Mouse (Mus musculus) adrenal gland, adult 18-20 months (tissue): Measurements from ENCODE around the gene Gabrd. TPM values are rescaled to one million over a fixed set of nuclear protein-coding genes. Genes with fewer than 3 reads are reported as not detected.

Source experiments
- DNase-seq, 2 experiments: peaks; one replicate each; pipeline ENCODE4 v3.0.0; 2021 to 2022; ENCODE audit warnings: low spot score in 2 of 2
- total RNA-seq, 2 experiments: library from RNA; stranded (reverse); gene quantifications; 1 replicate in 1 of 2; 2 replicates in 1 of 2; pipeline ENCODE4 v1.2.3; 2021

Gene Gabrd
- total RNA-seq, 2 experiments from 2014 or later = 0.16 TPM; not detected in 1

DNA sequence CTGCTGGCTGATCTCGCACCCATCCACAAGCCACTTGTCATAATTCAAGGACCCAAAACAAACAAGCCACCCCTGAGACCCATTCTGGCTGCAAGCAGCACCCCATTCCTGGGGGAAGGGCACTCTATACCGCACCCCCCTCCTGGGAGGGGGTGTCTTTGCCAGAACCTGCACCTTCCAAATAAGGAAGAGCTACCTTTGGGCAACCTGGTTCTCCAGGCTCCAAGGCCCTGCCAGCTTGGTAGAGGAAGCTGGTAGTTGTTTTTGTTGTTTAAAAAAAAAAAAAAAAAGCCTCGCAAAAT, 53.7 kb downstream of the Gabrd start:
- no peak for DNase-seq

DNA sequence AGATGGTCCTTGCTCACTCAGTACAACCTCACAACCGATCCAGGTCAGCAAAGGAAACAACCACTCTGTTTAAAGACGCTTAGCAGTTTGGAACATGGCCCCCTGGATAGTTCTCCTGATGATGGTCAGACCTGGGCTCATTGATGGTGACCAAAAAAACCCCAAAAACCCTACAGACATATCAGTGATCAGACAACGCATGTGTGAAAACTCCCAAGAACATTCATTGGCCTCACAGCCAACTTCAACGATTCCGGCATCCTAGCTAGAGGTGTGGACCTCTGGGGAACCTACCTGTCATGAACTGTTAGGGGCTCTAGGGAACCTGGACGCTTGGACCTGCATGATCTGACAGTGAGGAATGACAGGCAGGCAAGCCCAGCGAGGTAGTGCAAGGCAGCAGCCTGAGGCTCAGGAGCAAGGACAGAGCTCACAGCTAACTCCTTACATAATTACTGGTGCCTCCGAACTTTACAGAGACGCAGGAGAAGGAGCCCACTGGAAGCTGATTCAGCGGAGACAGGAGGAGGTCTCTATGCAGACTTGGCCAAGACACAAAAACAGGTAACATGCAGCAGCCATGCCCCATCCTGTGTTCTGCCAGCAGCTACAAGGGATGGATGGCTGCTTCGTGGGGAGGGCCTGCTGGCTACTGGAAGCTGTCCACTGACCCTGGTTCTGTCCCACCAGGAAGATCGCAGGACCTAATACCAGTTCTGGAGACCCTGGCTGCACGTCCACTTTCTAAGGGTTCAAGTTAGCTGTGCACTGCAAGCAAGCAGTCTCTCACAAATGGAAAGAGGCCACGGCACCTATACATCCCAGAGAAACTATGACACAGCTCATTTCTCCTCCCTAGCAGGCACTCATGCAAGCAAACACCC, 54.3 kb downstream of the Gabrd start:
- DNase-seq = no peak

DNA sequence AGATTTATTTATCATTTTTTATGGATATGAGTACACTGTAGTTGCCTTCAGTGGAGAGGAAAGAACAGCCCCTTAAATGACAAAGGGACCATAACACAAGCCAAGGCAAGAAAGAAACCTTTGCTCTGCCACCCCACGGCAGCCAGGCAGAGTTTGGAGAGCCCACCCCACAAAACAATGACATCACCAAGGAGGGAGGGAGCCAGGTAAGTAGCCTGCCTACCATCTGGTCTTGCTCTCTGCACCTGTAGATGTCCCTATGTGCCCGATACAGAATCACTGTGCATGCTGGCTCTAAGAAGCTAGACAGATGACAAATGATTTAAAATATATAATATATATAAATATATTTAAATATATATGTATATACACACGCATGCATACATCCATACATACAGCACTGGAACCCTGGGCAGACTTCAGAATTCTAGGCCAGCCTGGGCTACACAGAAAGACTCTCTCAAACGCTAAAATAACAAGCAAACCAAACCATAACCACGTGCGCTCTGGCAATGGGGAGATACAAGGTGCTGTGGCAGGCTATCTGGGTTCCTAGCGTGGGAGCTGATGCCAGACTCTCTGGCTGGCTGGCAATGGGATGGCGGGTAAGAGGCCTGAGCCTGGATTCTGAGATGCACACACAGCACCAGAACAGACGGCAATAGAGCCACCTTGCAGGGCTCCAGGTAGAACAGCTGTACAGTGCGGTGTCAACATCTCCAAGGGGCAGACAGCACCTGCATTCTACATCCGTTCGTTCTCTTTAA, 61.4 kb downstream of the Gabrd start:
- no peak for DNase-seq

Other genes starting within 250 kb of the Gabrd start
- 10 to 100 TPM; 47.5 to 60.6 TPM for gene Ski, start 175.5 kb downstream of the Gabrd start, total RNA-seq
- gene Faap20, start 148.3 kb downstream of the Gabrd start, total RNA-seq = 10 to 100 TPM; 46.6 to 54.5 TPM
- gene Prkcz, start 36.8 kb downstream of the Gabrd start, total RNA-seq = 1 to 10 TPM; 5.5 to 7.6 TPM
- gene Cfap74, start 11.1 kb upstream of the Gabrd start, total RNA-seq = 1 to 10 TPM in 1 of 2 experiments, under 1 TPM in 1; 0.63 to 1.6 TPM
- 1 to 10 TPM; 5.9 to 7.5 TPM for gene Tmem52, start 71.0 kb upstream of the Gabrd start, total RNA-seq
- gene Gnb1, start 93.2 kb upstream of the Gabrd start, total RNA-seq = 100 to 1,000 TPM; 436 to 441 TPM
- 100 to 1,000 TPM; 160 to 313 TPM for gene Nadk, start 164.3 kb upstream of the Gabrd start, total RNA-seq
- gene Slc35e2, start 203.3 kb upstream of the Gabrd start, total RNA-seq = 10 to 100 TPM; 28.6 to 35.7 TPM
- 10 to 100 TPM; 56.8 to 62.0 TPM for gene Cdk11b, start 226.7 kb upstream of the Gabrd start, total RNA-seq
- gene Gm10563, start 247.3 kb upstream of the Gabrd start, total RNA-seq = not detected